10 mouse cellular contexts compared by ENCODE assay signal in genomic region chr1:152978700-152979099, GRCm38 (mm10).
"Had no signal": no experiment of that assay in that cellular context is flagged by ENCODE, and none has a peak within 500 bp of the region (broad histone marks: within the 10 kb centered on the region; RNA-seq: fewer than 3 reads in every experiment).

No protein-coding gene starts in this region.

- DNase-seq: kidney, postnatal 14 days; kidney, postnatal 4 days; left cerebral cortex, postnatal 4 days; liver, postnatal 0 days; lung, embryonic 14.5 days; midbrain, embryonic 14.5 days; right cerebral cortex, adult 18-20 months; right cerebral cortex, postnatal 14 days; right cerebral cortex, postnatal 4 days; thymus, postnatal 36 days had no signal
